Mouse (Mus musculus) neural tube, embryonic 10.5 days (tissue): ENCODE results near the gene Cfap57.
"Not testable (repeated sequence)": the region's sequence is repeated elsewhere in the genome, so short reads cannot be mapped to it uniquely, and the experiment has no call there.

Source experiments
- DNase-seq: peaks from one replicate; pipeline ENCODE4 v3.0.0-alpha.2; 2017; ENCODE audit warnings: low spot score; ENCODE audit errors: extremely low spot score

Gene Cfap57

GRCm38 (mm10) chr4:118518208-118518607 is 102.4 kb downstream of the Cfap57 start:
- DNase-seq, result no peak

- DNase-seq, result no peak
These were observed 103.0 kb downstream of the Cfap57 start for GRCm38 (mm10) chr4:118517497-118518146.

DNA sequence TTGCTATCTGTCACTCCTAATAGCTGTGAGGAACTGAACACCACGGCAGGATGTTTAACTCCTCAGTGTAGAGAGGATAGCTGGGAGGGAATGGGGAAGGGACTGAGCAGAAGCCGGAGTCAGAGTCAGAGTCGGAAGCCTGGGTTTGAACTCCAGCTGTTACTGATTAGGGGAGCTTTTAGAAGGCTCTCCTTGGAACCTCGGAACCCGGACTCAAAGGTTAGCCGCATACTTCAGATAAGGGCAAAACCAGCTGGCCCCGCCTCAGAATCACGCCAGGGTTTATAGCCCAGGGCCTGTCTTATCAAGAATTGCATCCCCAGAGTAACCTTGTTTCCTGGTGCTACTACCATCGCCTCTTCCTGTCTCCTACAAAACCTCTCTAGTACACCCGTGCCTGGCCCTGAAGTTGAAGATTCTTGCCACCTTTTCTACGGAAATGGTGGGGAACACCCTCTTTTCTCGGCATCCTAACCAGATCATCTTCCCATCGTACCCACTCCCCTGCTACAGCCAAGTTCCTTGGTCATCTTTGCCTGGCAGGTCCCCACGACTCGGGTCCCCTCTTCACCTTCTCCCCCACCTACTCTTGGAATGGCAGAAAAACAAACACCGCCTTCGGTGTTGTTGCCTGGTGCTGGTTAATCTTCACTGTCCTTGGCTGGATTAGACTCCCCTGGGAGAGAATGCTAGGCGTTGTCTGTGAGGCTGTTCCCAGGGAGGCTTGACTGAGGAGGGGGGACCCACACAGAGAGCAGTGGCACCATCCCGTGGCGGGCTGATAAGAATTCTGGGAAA is 103.7 kb downstream of the Cfap57 start:
- no peak for DNase-seq

DNA sequence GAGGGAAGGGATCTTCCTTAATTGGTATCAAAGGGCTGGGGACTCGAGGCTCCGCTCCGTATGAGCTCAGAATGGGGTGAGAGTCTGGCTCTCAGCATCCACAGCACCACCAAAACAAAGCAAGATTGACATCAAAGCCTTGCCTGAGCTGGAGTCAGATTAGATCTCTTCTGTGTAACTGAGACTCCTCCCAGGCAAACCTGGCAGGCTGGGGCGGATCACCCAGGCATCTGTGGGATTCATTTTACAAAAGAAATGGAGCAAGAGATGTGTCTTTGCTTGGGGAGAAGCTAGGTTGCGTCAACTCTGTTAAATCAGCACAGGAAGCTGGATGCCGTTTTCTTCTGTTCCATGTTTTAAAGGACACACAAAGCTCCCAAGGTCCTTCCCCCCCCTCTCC is 111.5 kb downstream of the Cfap57 start:
- DNase-seq, result no peak

DNA sequence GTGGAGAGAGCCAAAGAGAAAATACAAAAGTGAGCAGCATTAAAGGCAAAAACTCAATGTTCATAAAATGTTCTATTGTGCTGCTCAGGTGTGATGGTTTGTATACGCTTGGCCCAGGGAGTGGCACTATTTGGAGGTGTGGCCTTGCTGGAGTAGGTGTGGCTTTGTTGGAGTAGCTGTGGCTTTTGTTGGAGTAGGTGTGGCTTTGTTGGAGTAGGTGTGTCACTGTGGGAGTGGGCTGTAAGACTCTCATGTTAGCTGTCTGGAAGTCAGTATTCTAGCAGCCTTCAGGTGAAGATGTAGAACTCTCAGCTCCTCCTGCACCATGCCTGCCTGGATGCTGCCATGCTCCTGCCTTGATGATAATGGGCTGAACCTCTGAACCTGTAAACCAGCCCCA is 113.4 kb downstream of the Cfap57 start:
- not testable (repeated sequence) for DNase-seq

DNA sequence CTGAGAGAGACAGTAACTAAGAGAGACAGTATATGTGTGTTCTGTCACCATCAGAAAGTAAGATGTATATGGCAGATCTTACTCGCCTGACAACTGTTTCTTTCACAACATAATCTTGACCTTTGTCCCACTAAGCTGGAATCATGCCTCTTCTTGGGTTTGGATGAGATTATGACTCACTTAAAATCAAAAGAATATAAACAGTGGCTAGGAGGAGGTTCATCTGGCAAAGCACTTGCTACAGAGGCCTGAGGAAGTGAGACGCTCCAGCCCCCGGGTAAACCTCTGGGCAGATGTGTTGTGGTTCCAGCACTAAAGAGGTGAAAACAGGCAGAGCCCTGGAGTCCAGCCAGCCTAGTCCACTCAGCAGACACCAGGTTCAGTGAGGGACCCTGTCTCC is 115.0 kb downstream of the Cfap57 start:
- DNase-seq, result no peak
